Mouse (Mus musculus) cerebellum, adult 2 months (tissue): Measurements from ENCODE around the gene Phactr4.

Source experiments
- CTCF ChIP-seq: fragments of 200-500 bp; IDR thresholded peaks from 2 replicates; pipeline ENCODE4 v1.5.1; 2011; ENCODE audit warnings: low read depth, mild to moderate bottlenecking, control low read depth, low read length, moderate library complexity, borderline replicate concordance; ENCODE audit not compliant: insufficient read depth
- POLR2A ChIP-seq: fragments of 200-500 bp; IDR thresholded peaks from 2 replicates; pipeline ENCODE4 v1.6.1; 2011; ENCODE audit warnings: low read length, control low read depth, borderline replicate concordance; ENCODE audit not compliant: insufficient read depth

DNA sequence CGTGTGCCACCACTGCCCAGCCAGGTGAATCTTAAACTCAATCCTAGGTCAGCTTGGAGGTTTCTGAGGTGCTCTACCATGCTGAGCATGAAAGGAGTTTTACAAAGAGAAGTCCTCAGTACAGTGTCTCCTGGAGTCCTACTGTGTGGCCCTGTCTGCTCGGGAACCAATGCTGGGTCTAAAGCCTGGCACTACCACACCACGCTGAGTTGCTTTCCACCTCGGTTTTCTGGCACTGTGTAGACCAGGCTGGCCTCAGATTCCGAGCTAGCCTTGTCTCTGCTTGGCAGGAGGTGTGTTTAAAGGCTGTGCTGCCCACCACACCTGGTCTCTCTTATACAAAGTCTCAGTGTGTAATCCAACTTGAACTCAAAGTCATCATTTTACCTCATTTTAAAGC, 109.7 kb downstream of the Phactr4 start:
- TF ChIP-seq CTCF (no peak), POLR2A (no peak)
